Comparison of ENCODE assay signal across 8 mouse cellular contexts in the genomic region with DNA sequence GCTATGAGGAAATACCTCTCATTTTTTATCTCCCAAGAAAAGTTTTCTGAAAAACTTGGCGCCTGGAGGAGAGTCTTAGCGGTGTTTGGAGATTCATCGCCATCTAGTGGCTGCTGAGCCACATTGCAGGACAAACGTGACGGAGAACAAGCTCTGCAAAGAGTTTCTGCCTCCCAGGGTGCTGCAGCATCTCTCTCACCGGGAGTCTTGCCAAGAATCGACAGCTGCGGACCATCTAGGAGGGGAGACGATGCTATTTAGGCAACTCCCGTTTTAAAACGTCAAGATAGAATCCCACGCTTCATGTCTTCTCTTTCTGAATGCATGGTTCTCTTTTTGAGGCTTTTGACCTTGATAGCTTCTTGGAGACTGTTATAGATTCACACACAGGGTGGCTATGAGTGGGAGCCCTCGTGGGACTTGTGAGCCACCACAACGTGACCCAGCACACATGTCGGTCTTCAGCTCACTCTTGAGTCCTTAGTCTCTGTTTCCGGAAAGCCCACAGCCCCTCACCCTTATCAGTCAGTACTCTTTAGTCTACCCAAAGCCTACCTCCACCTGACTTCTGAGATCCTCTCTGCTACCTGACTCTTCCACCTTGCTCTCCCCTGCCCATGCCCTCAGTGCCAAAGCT.
A peak's percentile ranks its signal among the peaks of the same experiment; 100 is the strongest.
DNase-seq lines count a peak whose midpoint lies in the region; ATAC-seq and TF ChIP-seq lines count a peak whose summit lies in the region.

No protein-coding gene starts in this region.

- WGBS in intestine, postnatal 0 days: 9% methylated on average over 16 of the region's 16 CpGs
- 14% methylated on average over 16 of the region's 16 CpGs for WGBS in midbrain, embryonic 11.5 days

- TF ChIP-seq CTCF in intestine, postnatal 0 days (IDR thresholded peaks at IDR 0.05; ENCODE audit: low read depth): peak; percentile 85

- ATAC-seq in granulocyte monocyte progenitor cell, adult 5-6 weeks (replicated peaks; ENCODE audit: poor library complexity, severe bottlenecking): peak; percentile 93; the same call in 1 of the 2 replicates
- peak; percentile 61 for ATAC-seq in intestine, postnatal 0 days
- peak; percentile 65 for ATAC-seq in midbrain, embryonic 11.5 days (ENCODE audit: low FRiP score)
- ATAC-seq in erythroblast, adult 5-6 weeks (replicated peaks; ENCODE audit: low FRiP score, poor library complexity, severe bottlenecking): no peak

- DNase-seq in adrenal gland, adult 8-10 months: peak; percentile 62
- peak; percentile 78 for DNase-seq in embryo, embryonic 9.5 days (ENCODE audit: extremely low spot score)
- DNase-seq in left cerebral cortex, postnatal 36 days (ENCODE audit: low spot score in 2 of 2): peak; percentile 84 to 89
- DNase-seq in midbrain, embryonic 11.5 days (ENCODE audit: low spot score, missing footprints): peak; percentile 95
- DNase-seq in skeletal muscle tissue, adult 2 months (ENCODE audit: low read depth, low spot score): peak; percentile 77

- H3K27ac ChIP-seq in intestine, postnatal 0 days (ENCODE audit: low read depth, low read length): no peak overlapping the region
- H3K27ac ChIP-seq in midbrain, embryonic 11.5 days (ENCODE audit: low read depth, low read length): no peak overlapping the region

- no peaks in the 10 kb centered on the region for H3K9me3 ChIP-seq in intestine, postnatal 0 days (ENCODE audit: control insufficient read depth)
- no peaks in the 10 kb centered on the region for H3K9me3 ChIP-seq in midbrain, embryonic 11.5 days (ENCODE audit: control insufficient read depth, low read length)

- H3K4me2 ChIP-seq in intestine, postnatal 0 days (replicated peaks; ENCODE audit: low read depth): peak overlapping the region; percentile 63
- peak overlapping the region; percentile 26; the same call in 1 of the 2 replicates for H3K4me2 ChIP-seq in midbrain, embryonic 11.5 days

- peak overlapping the region; percentile 23; the same call in 1 of the 2 replicates for H3K4me3 ChIP-seq in intestine, postnatal 0 days (ENCODE audit: low read depth, low read length)
- no peak overlapping the region for H3K4me3 ChIP-seq in midbrain, embryonic 11.5 days (ENCODE audit: low read depth, low read length)

- intact Hi-C loops in left cerebral cortex, postnatal 36 days (cut with DNase I): no loop called here

- no peaks in the 10 kb centered on the region for H3K36me3 ChIP-seq in intestine, postnatal 0 days (ENCODE audit: control insufficient read depth, insufficient read depth)
- H3K36me3 ChIP-seq in midbrain, embryonic 11.5 days (ENCODE audit: control insufficient read depth, insufficient read depth, low read length): no peaks in the 10 kb centered on the region

- no peaks in the 10 kb centered on the region for H3K27me3 ChIP-seq in intestine, postnatal 0 days (replicated peaks; ENCODE audit: control insufficient read depth, insufficient read depth, low read length)
- H3K27me3 ChIP-seq in midbrain, embryonic 11.5 days (ENCODE audit: control insufficient read depth, insufficient read depth, low read length): no peaks in the 10 kb centered on the region

- 0 out of 2 replicates have a peak, but pooled peaks cover 5% of the 10 kb centered on the region for H3K4me1 ChIP-seq in intestine, postnatal 0 days (replicated peaks; ENCODE audit: control insufficient read depth, insufficient read depth, low read length)
- no peaks in the 10 kb centered on the region for H3K4me1 ChIP-seq in midbrain, embryonic 11.5 days (ENCODE audit: control insufficient read depth, insufficient read depth, low read length)

- H3K9ac ChIP-seq in intestine, postnatal 0 days (ENCODE audit: low read depth, low read length): no peak overlapping the region
- H3K9ac ChIP-seq in midbrain, embryonic 11.5 days (ENCODE audit: low read length): no peak overlapping the region; the same call in 1 of the 2 replicates
